Mouse (Mus musculus) left cerebral cortex, postnatal 4 days (tissue): ENCODE measurements around the gene Prr5l. TPM values are rescaled to one million over a fixed set of nuclear protein-coding genes. Genes with fewer than 3 reads are reported as not detected.

Experiments
- DNase-seq: peaks from one replicate; pipeline ENCODE4 v3.0.0-alpha.2; 2022
- intact Hi-C: fragments of 180-260 bp; cut with DNase I; formaldehyde crosslinking; loops from one replicate; pipeline ENCODE4 v1.15.1; 2025
- total RNA-seq, 2 experiments: library from RNA; stranded (reverse); gene quantifications; 2 replicates each; pipeline ENCODE4 v1.2.3; 2021

The Prr5l gene
- total RNA-seq = 1 to 10 TPM; 3.0 to 5.3 TPM

GRCm38 (mm10) chr2:101882998-101883397 lies at the start of gene Prr5l:
Gene Prr5l, minus strand, starts transcription at chr2:101883027.
- intact Hi-C loops = no loop called here
- DNase-seq = no peak

GRCm38 (mm10) chr2:101932169-101932936 lies 49.5 kb upstream of the Prr5l start:
- intact Hi-C loops = no loop called here
- no peak for DNase-seq

GRCm38 (mm10) chr2:101925591-101926188 lies 42.9 kb upstream of the Prr5l start:
- intact Hi-C loops = no loop called here
- no peak for DNase-seq

GRCm38 (mm10) chr2:101925183-101925582 lies 42.4 kb upstream of the Prr5l start:
- intact Hi-C loops = no loop called here

GRCm38 (mm10) chr2:101923181-101923580 lies 40.4 kb upstream of the Prr5l start:
- DNase-seq = no peak

More at GRCm38 (mm10) chr2:101925183-101925582, 42.4 kb upstream of the Prr5l start:
- DNase-seq = no peak

GRCm38 (mm10) chr2:101922302-101922701 lies 39.5 kb upstream of the Prr5l start:
- no peak for DNase-seq
- intact Hi-C loops = no loop called here

More at GRCm38 (mm10) chr2:101923181-101923580, 40.4 kb upstream of the Prr5l start:
- intact Hi-C loops = no loop called here

GRCm38 (mm10) chr2:101920136-101920554 lies 37.3 kb upstream of the Prr5l start:
- DNase-seq = no peak
- intact Hi-C loops = no loop called here

- intact Hi-C loops = no loop called here
- no peak for DNase-seq
Measured at GRCm38 (mm10) chr2:101918518-101918917, 35.7 kb upstream of the Prr5l start.

GRCm38 (mm10) chr2:101909326-101910080 lies 26.7 kb upstream of the Prr5l start:
- intact Hi-C loops = loop anchor here (10.0 kb wide), 2 partner anchors 195 to 285 kb away; no protein-coding TSS in a partner anchor

GRCm38 (mm10) chr2:101908773-101909172 lies 25.9 kb upstream of the Prr5l start:
- DNase-seq = no peak
- intact Hi-C loops = loop anchor here (10.0 kb wide), 2 partner anchors 196 to 286 kb away; no protein-coding TSS in a partner anchor

More at GRCm38 (mm10) chr2:101909326-101910080, 26.7 kb upstream of the Prr5l start:
- DNase-seq = no peak

GRCm38 (mm10) chr2:101907386-101908022 lies 24.7 kb upstream of the Prr5l start:
- intact Hi-C loops = loop anchor here (2.0 to 10.0 kb wide), 3 partner anchors 197 to 543 kb away; no protein-coding TSS in a partner anchor
- DNase-seq = peak; percentile 33

- DNase-seq = no peak
- intact Hi-C loops = loop anchor here (2.0 to 10.0 kb wide), 3 partner anchors 198 to 544 kb away; no protein-coding TSS in a partner anchor
Measured at GRCm38 (mm10) chr2:101906379-101906690, 23.5 kb upstream of the Prr5l start.

- peak; percentile 83 for DNase-seq
- intact Hi-C loops = loop anchor here (2.0 to 10.0 kb wide), 3 partner anchors 199 to 545 kb away; no protein-coding TSS in a partner anchor
Measured at GRCm38 (mm10) chr2:101905534-101906378, 22.9 kb upstream of the Prr5l start.

GRCm38 (mm10) chr2:101902196-101902595 lies 19.4 kb upstream of the Prr5l start:
- no peak for DNase-seq
- intact Hi-C loops = loop anchor here (10.0 kb wide), 2 partner anchors 203 to 293 kb away; no protein-coding TSS in a partner anchor

- intact Hi-C loops = no loop called here
- DNase-seq = no peak
Measured at GRCm38 (mm10) chr2:101896425-101897204, 13.8 kb upstream of the Prr5l start.

GRCm38 (mm10) chr2:101894126-101894525 lies 11.3 kb upstream of the Prr5l start:
- intact Hi-C loops = no loop called here
- DNase-seq = no peak

- intact Hi-C loops = no loop called here
- no peak for DNase-seq
Measured at GRCm38 (mm10) chr2:101891143-101891542, 8.3 kb upstream of the Prr5l start.

- no peak for DNase-seq
- intact Hi-C loops = no loop called here
Measured at GRCm38 (mm10) chr2:101888886-101889285, 6.1 kb upstream of the Prr5l start.
